Mouse (Mus musculus) urinary bladder, postnatal 25 days (tissue): Measurements from ENCODE around the gene Ifngr2.

Experiments used
- DNase-seq: peaks from one replicate; pipeline ENCODE4 v3.0.0; 2022; ENCODE audit warnings: low spot score

Ifngr2 gene

DNA sequence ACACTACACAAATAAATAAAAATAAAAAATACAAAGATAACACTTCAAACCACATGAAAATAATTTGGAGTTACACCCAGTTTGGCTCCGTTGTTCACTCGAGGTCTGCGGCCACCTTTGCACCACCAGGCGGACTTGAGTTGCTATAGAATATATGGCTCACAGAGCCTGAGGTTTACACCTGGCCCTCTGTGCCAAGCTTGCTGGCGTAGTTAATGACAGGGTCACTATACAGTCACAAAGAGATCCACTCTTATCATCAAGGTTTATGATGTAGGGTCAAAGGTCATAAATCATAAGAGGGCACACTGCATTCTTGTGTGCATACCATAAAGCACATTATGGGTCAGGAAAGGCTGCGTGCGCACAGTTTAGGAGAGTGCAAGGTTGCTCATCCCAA, 19.1 kb downstream of the Ifngr2 start:
- no peak for DNase-seq

DNA sequence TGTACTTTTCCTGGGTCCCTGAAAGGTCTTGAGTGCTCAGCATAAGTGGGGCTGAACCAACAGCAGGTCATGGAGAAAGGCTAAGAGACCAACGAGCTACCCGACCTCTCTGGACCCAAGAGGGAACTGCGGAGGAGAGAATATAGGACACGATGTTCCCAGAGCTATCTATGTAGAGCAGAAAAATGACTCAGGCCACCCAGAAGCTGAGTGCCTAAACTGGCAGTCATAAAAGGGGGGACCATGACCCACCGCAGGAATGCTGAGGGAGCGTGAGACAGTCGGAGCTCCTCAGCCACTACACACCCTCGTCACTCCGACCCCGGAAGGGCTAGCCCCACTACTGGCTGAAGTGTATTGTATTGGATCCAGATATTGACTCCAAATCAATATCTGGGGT, 22.1 kb downstream of the Ifngr2 start:
- no peak for DNase-seq

DNA sequence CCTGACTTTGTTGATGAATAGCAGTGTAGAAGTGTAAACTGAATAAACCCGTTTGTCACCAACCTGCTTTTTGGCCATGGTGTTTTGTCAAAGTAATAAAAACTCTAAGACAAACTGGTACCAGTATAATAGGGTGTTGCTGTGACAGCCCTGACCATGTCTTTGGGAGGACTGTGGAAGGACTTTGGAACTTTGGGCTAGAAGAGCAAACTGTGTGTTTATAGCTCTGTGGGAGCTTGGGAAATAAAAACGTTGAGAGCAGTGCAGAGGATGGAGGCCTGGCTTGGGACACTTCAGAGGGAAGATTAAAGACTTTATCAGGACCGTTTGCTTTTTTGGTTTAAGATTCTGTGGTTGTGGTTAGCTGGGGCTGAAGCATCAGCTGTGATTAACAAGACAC, 24.2 kb downstream of the Ifngr2 start:
- DNase-seq = no peak

- DNase-seq = no peak
Observed at GRCm38 (mm10) chr16:91575151-91575550, 28.3 kb downstream of the Ifngr2 start.

DNA sequence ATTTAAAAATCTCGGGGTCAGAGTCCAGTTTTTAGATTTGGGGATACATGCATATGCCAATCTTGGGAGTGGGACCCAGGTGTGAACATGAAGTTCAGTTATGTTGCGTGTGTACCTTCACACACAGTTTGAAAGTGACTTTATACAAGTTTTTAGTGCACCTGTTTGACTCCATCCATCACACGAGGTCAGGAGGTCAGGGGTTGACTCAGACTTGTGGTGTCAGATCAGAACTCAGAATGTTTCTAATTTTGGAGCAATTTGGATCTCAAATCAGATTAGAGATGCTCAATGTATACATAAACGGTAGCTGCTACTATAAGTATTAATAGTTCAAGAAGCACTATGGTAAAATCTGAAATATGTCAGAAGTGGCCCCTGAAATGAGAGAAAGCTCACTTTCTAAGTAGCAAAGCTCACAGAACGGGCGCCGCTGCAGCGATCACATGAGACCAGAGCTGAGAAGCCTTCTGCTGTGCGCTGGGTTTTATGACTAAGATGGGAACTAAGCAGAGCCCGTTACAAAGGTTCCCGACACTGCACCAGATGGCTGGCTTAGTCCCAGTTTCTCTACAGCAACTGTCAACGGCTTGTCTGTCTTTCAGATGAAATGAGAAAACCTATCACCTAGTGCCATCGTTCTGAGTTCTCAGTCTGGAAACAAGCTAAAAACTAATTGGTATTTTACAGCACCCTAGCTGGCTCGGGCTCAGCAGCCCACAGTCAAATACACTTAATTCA, 32.3 kb downstream of the Ifngr2 start:
- DNase-seq = no peak

GRCm38 (mm10) chr16:91582307-91582706, 35.4 kb downstream of the Ifngr2 start:
- no peak for DNase-seq

DNA sequence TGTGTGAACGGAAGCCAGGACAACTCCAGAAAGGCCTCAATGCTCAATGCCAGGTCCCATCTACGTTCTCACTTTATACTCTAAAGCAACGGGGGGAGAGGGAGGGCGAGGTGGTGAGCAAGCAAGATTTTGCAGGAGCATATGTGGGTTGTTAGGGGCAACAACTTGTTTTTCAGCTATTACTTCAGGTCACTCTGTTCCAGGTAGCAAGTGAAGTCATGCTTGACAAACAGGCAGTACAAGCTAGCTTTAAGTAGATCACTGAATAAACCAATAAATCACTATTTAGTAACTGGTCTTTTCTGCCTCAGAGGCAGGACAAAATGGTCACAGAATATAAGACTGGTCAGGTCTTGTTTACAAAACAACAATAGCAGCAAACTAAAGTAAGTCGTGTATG, 38.7 kb downstream of the Ifngr2 start:
- no peak for DNase-seq

GRCm38 (mm10) chr16:91586244-91586643, 39.4 kb downstream of the Ifngr2 start:
- DNase-seq = no peak

- no peak for DNase-seq
Observed at GRCm38 (mm10) chr16:91587730-91588453, 41.0 kb downstream of the Ifngr2 start.

DNA sequence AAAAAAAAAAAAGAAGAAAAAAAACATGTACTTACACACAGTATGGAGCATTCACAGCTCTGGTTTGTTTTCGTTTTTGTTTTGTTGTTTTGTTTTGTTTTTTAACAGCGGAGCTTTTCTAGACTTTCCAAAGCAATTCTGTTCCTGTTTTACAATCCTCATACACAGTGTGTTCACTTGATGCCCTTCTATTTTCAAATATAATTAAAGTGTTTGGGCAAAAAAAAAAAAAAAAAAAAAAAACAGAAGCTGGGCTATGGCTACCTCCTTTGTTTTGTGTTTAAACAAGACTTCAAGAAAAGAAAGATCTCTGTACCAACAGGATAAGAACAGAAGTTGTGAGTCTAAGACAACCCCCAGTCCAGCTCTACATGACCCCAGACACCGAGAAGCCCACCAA, 41.8 kb downstream of the Ifngr2 start:
- DNase-seq = no peak

- DNase-seq = no peak
Observed at GRCm38 (mm10) chr16:91592162-91592561, 45.3 kb downstream of the Ifngr2 start.

GRCm38 (mm10) chr16:91593262-91593661, 46.4 kb downstream of the Ifngr2 start:
- no peak for DNase-seq

DNA sequence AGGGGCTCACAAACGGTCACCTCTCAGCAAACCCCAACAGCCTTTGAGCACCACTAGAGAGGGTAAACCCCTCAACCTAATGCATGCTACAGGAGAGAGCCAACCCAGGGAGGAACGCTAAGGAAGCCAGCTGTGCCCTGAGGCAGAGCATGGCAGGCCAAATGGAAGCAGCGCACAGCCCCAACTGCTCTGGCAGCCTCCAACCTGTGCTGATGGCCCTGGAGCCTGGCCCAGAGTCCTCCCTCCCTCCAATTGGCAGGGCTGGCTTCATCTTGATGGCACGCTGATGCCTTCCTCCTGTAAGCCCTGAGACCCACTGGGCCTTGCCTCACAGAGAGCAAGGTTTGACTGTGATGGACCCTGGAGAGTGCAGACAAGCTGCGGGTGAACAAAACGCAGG, 48.2 kb downstream of the Ifngr2 start:
- DNase-seq = no peak

- DNase-seq = no peak
Observed at GRCm38 (mm10) chr16:91596397-91596778, 49.5 kb downstream of the Ifngr2 start.

GRCm38 (mm10) chr16:91596779-91597671, 50.2 kb downstream of the Ifngr2 start:
- DNase-seq = peak; percentile 16

GRCm38 (mm10) chr16:91597672-91598010, 50.8 kb downstream of the Ifngr2 start, which contains the start of gene Tmem50b:
TSS of gene Tmem50b (minus strand) at chr16:91597800.
- peak; percentile 98 for DNase-seq

GRCm38 (mm10) chr16:91599242-91599641, 52.4 kb downstream of the Ifngr2 start:
- no peak for DNase-seq

DNA sequence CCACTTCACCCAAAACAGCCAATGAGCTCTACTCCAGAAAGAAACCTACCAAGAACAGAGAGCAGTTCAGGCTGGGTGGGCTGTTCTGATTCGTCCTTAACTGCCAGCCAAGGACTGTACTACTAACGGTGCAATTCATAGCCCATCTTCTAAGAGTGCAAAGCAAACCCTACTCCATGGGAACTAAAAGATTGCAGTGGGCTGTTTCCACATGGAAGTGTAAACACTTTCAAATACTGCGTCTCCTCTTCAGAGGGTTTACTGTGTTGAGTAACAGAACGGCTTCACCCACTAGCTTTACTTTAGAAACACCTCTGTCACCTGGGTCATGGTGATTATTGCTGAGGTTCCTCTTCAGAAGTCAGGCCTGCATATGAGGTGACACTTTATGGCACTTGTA, 54.2 kb downstream of the Ifngr2 start:
- DNase-seq = no peak

GRCm38 (mm10) chr16:91601693-91602092, 54.8 kb downstream of the Ifngr2 start:
- DNase-seq = no peak

- no peak for DNase-seq
Observed at GRCm38 (mm10) chr16:91605156-91605555, 58.3 kb downstream of the Ifngr2 start.

DNA sequence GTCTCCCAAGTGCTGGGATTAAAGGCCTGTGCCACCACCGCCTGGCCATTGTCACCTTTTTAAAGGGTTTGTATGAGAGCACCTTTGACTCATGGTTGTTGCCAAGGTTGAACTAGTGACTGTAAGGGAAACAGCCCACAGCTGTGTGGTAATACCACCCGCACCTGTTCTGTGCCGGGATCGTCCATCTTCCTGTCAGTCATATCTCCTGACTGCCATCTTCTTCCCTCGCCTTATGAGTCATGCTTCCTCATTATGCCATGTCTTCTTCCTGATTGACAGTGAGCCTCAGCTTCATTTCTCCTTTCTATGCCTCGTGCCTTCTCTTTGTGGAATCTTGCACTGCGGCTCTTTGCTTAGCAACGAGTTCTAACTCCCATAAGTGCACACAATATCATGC, 60.1 kb downstream of the Ifngr2 start:
- DNase-seq = no peak

DNA sequence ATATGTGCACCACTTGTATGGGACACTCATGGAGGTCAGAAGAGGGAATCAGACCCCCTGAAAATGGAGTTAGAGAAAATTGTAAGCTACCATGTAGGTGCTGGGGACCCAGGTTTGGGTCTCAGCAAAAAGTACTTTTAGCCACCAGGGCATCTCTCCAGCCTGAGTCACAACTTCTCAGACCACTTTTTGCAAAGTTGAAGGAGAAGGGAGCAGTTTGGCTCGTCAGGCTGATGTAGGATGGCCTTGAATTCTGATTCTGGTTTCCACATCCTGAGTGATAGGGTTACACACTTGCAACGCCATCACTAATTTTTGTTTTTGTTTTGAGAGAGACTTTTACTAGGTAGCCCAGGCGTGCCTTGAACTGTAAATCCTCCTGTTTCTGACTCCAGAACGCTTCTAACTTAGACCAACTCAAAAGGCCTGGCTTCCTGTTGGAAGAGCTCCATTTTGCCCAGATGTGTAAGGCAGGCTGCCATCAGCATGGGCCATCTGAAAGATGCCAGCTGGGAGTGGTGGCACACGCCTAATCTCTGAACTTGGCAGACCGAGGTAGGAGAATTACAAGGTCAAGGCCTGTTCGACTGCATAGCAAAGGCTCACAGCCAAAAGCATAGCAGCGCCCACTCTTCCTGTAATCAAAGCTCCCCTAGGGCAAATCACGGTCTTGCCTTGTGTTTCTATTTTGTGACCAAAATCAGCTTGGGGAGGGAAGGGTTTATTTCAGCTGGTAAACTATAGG, 62.8 kb downstream of the Ifngr2 start:
- DNase-seq = no peak
